Mouse (Mus musculus): Measurements from ENCODE around the gene Nod1.

Nod1 gene

GRCm38 (mm10) chr6:54972111-54972928, at the start of gene Nod1:
TSS of gene Nod1 (minus strand) at chr6:54972612.
- DNase-seq (ENCODE audit: inconsistent age in 2 of 2, low spot score in 1 of 2): peak; percentile 86 to 94

- DNase-seq (ENCODE audit: inconsistent age in 2 of 2, low spot score in 1 of 2): no peak
Observed at GRCm38 (mm10) chr6:55021806-55022205, 49.4 kb upstream of the Nod1 start.

GRCm38 (mm10) chr6:55018417-55018816, 46.0 kb upstream of the Nod1 start:
- no peak for DNase-seq (ENCODE audit: inconsistent age in 2 of 2, low spot score in 1 of 2)

GRCm38 (mm10) chr6:55016710-55017583, 44.5 kb upstream of the Nod1 start:
- DNase-seq (ENCODE audit: inconsistent age in 2 of 2, low spot score in 1 of 2): peak; percentile 48 to 86

GRCm38 (mm10) chr6:55016236-55016635, 43.8 kb upstream of the Nod1 start:
- peak; percentile 45 to 80 for DNase-seq (ENCODE audit: inconsistent age in 2 of 2, low spot score in 1 of 2)

GRCm38 (mm10) chr6:55014184-55014583, 41.8 kb upstream of the Nod1 start:
- no peak for DNase-seq (ENCODE audit: inconsistent age in 2 of 2, low spot score in 1 of 2)

- DNase-seq (ENCODE audit: inconsistent age in 2 of 2, low spot score in 1 of 2): peak in 1 of 2 experiments; percentile 53
Observed at GRCm38 (mm10) chr6:55012516-55012915, 40.1 kb upstream of the Nod1 start.

- DNase-seq (ENCODE audit: inconsistent age in 2 of 2, low spot score in 1 of 2): no peak
Observed at GRCm38 (mm10) chr6:55010330-55011091, 38.1 kb upstream of the Nod1 start.

GRCm38 (mm10) chr6:55009391-55010230, 37.2 kb upstream of the Nod1 start:
- DNase-seq (ENCODE audit: inconsistent age in 2 of 2, low spot score in 1 of 2): no peak

GRCm38 (mm10) chr6:55008401-55008800, 36.0 kb upstream of the Nod1 start:
- DNase-seq (ENCODE audit: inconsistent age in 2 of 2, low spot score in 1 of 2): peak in 1 of 2 experiments; percentile 69

GRCm38 (mm10) chr6:55003559-55003958, 31.1 kb upstream of the Nod1 start:
- no peak for DNase-seq (ENCODE audit: inconsistent age in 2 of 2, low spot score in 1 of 2)

- no peak for DNase-seq (ENCODE audit: inconsistent age in 2 of 2, low spot score in 1 of 2)
Observed at GRCm38 (mm10) chr6:55002438-55002837, 30.0 kb upstream of the Nod1 start.

- no peak for DNase-seq (ENCODE audit: inconsistent age in 2 of 2, low spot score in 1 of 2)
Observed at GRCm38 (mm10) chr6:55001320-55001719, 28.9 kb upstream of the Nod1 start.

GRCm38 (mm10) chr6:54997726-54998125, 25.3 kb upstream of the Nod1 start:
- no peak for DNase-seq (ENCODE audit: inconsistent age in 2 of 2, low spot score in 1 of 2)

GRCm38 (mm10) chr6:54996361-54996760, 23.9 kb upstream of the Nod1 start:
- DNase-seq (ENCODE audit: inconsistent age in 2 of 2, low spot score in 1 of 2): peak in 1 of 2 experiments; percentile 68

GRCm38 (mm10) chr6:54992734-54993260, 20.4 kb upstream of the Nod1 start, which contains the start of gene Ggct:
TSS of gene Ggct (minus strand) at chr6:54992950.
- DNase-seq (ENCODE audit: inconsistent age in 2 of 2, low spot score in 1 of 2): peak; percentile 97 to 98

- no peak for DNase-seq (ENCODE audit: inconsistent age in 2 of 2, low spot score in 1 of 2)
Observed at GRCm38 (mm10) chr6:54992141-54992540, 19.7 kb upstream of the Nod1 start.

GRCm38 (mm10) chr6:54991189-54991588, 18.8 kb upstream of the Nod1 start:
- no peak for DNase-seq (ENCODE audit: inconsistent age in 2 of 2, low spot score in 1 of 2)

- DNase-seq (ENCODE audit: inconsistent age in 2 of 2, low spot score in 1 of 2): no peak
Observed at GRCm38 (mm10) chr6:54988141-54988540, 15.7 kb upstream of the Nod1 start.

- DNase-seq (ENCODE audit: inconsistent age in 2 of 2, low spot score in 1 of 2): no peak
Observed at GRCm38 (mm10) chr6:54984096-54984495, 11.7 kb upstream of the Nod1 start.
